Mouse (Mus musculus) thymus, adult 2 months (tissue): ENCODE measurements around the gene Myrip.

Source experiments
- CTCF ChIP-seq: fragments of 200-500 bp; IDR thresholded peaks from 2 replicates; pipeline ENCODE4 v1.5.1; 2012; ENCODE audit warnings: mild to moderate bottlenecking, control low read depth, low read length, moderate library complexity, borderline replicate concordance; ENCODE audit not compliant: control insufficient read depth, poor library complexity, insufficient read depth; ENCODE audit errors: extremely low read depth
- POLR2A ChIP-seq: fragments of 200-500 bp; IDR thresholded peaks from 2 replicates; pipeline ENCODE4 v1.6.1; 2012; ENCODE audit warnings: mild to moderate bottlenecking, low read length, control low read depth, moderate library complexity; ENCODE audit not compliant: control insufficient read depth, poor library complexity, insufficient read depth; ENCODE audit errors: extremely low read depth

DNA sequence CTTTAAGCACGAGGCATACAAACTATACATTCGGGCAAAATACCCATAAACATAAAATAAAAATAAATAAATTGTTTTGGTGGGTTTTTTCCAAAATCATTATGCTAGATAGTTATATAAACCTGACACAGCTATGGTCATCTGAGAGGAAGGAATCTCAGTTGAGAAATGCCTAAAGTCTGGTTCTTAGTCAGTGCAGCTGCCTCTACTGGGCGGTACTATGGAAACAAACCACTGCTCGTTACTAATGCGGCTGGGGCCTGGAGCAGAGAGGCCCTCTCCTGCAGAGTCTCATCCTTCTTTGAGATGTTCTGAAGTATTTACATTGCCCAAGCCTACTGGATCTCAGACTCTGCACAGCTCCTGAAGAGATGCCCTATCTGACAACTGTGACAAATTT, 70.3 kb downstream of the Myrip start:
- TF ChIP-seq POLR2A = no peak
- TF ChIP-seq CTCF = no peak
